Mouse (Mus musculus) limb, embryonic 14.5 days (tissue): ENCODE measurements at regions not wholly inside any gene's neighbourhood (a gene's known extent, or its start where the extent isn't known, plus 50 kb on each side); places are given as distances from the start of the nearest gene placed in this dataset.

ENCODE experiments used
- ATAC-seq: fragments of 200-750 bp; cut with Nextera tagmentation; 2 replicates; pipeline ENCODE4 v1.8.0; 2017; ENCODE audit warnings: low read depth, moderate number of reproducible peaks, moderate TSS enrichment; ENCODE audit not compliant: low FRiP score
- DNase-seq: peaks from one replicate; pipeline ENCODE4 v3.0.0-alpha.2; 2015; ENCODE audit warnings: low spot score
- H3K27ac ChIP-seq: fragments of 300-500 bp; sonication (generic); replicated peaks from 2 replicates; pipeline ENCODE4 v1.5.1; 2014; ENCODE audit warnings: low read depth, mild to moderate bottlenecking, low read length, moderate library complexity, mixed read lengths
- H3K27me3 ChIP-seq: fragments of 300-500 bp; sonication (generic); 2 replicates; pipeline ENCODE4 v1.6.1; 2014; ENCODE audit warnings: low read length, mixed read lengths; ENCODE audit not compliant: control insufficient read depth, insufficient read depth
- H3K36me3 ChIP-seq: fragments of 300-500 bp; sonication (generic); 2 replicates; pipeline ENCODE4 v1.6.1; 2014; ENCODE audit warnings: mild to moderate bottlenecking, low read length, moderate library complexity, mixed read lengths; ENCODE audit not compliant: control insufficient read depth, insufficient read depth
- H3K4me1 ChIP-seq: fragments of 300-500 bp; sonication (generic); 2 replicates; pipeline ENCODE4 v1.6.1; 2014; ENCODE audit warnings: antibody characterized with exemption, low read length, mixed read lengths; ENCODE audit not compliant: control insufficient read depth, insufficient read depth
- H3K4me2 ChIP-seq: fragments of 300-500 bp; sonication (generic); replicated peaks from 2 replicates; pipeline ENCODE4 v1.6.1; 2014; ENCODE audit warnings: low read depth, mild to moderate bottlenecking, low read length, moderate library complexity; ENCODE audit not compliant: severe bottlenecking
- H3K4me3 ChIP-seq: fragments of 300-500 bp; sonication (generic); replicated peaks from 2 replicates; pipeline ENCODE4 v1.5.1; 2014; ENCODE audit warnings: low read length
- H3K9ac ChIP-seq: fragments of 300-500 bp; sonication (generic); 2 replicates; pipeline ENCODE4 v1.6.1; 2014; ENCODE audit warnings: mild to moderate bottlenecking, low read depth, low read length, moderate library complexity; ENCODE audit not compliant: severe bottlenecking
- H3K9me3 ChIP-seq: fragments of 300-500 bp; sonication (generic); 2 replicates; pipeline ENCODE4 v1.6.1; 2016; ENCODE audit warnings: low read length; ENCODE audit not compliant: control insufficient read depth
- POLR2A ChIP-seq: fragments of 200-500 bp; IDR thresholded peaks from 2 replicates; pipeline ENCODE4 v1.8.0; 2012; ENCODE audit warnings: inconsistent platforms, mild to moderate bottlenecking, moderate library complexity, borderline replicate concordance; ENCODE audit not compliant: insufficient read depth, insufficient read length; ENCODE audit errors: extremely low read depth
- WGBS: fragments of 180-500 bp; shearing (Covaris S2); extraction: QIAGEN DNeasy Blood & Tissue Kit; methylation state at CpG from one replicate; pipeline ENCODE4 v1.1.7; 2014; 5-methylcytosine and 5-hydroxymethylcytosine counted together

- 94% methylated on average over 1 of the region's 1 CpGs for WGBS
- DNase-seq (no peak), ATAC-seq (no peak)
- no peaks in the 10 kb centered on the region for H3K4me1 ChIP-seq
- H3K27me3 ChIP-seq: no peaks in the 10 kb centered on the region
- no peak overlapping the region for H3K9ac ChIP-seq
- H3K9me3 ChIP-seq: peaks cover 6% of the 10 kb centered on the region; the same call in 1 of the 2 replicates
- H3K4me3 ChIP-seq: no peak overlapping the region
- no peaks in the 10 kb centered on the region for H3K36me3 ChIP-seq
- TF ChIP-seq POLR2A: no peak
- no peak overlapping the region for H3K4me2 ChIP-seq
- H3K27ac ChIP-seq: no peak overlapping the region
Observed at GRCm38 (mm10) chr1:88935191-88935590, 135.0 kb upstream of the Sh3bp4 start.

- WGBS: 68% methylated on average over 3 of the region's 3 CpGs
- Histone ChIP-seq H3K4me2 (no peak overlapping the region), H3K27me3 (no peaks in the 10 kb centered on the region), H3K4me3 (no peak overlapping the region), H3K27ac (no peak overlapping the region), H3K9me3 (peaks cover 6% of the 10 kb centered on the region; the same call in 1 of the 2 replicates), H3K9ac (no peak overlapping the region), H3K4me1 (no peaks in the 10 kb centered on the region), H3K36me3 (no peaks in the 10 kb centered on the region)
- ATAC-seq (no peak), DNase-seq (no peak)
- TF ChIP-seq POLR2A: no peak
Observed at GRCm38 (mm10) chr1:88935779-88936178, 134.4 kb upstream of the Sh3bp4 start.

- H3K9me3 ChIP-seq: peaks cover 6% of the 10 kb centered on the region; the same call in 1 of the 2 replicates
- no peak overlapping the region for H3K9ac ChIP-seq
- WGBS: 89% methylated on average over 1 of the region's 1 CpGs
- no peak overlapping the region for H3K4me2 ChIP-seq
- H3K27me3 ChIP-seq: no peaks in the 10 kb centered on the region
- H3K4me1 ChIP-seq: no peaks in the 10 kb centered on the region
- H3K27ac ChIP-seq: no peak overlapping the region
- ATAC-seq (no peak), DNase-seq (no peak)
- TF ChIP-seq POLR2A: no peak
- H3K36me3 ChIP-seq: no peaks in the 10 kb centered on the region
- H3K4me3 ChIP-seq: no peak overlapping the region
Observed at GRCm38 (mm10) chr1:88937327-88937726, 132.9 kb upstream of the Sh3bp4 start.

GRCm38 (mm10) chr1:88938458-88938857 is 131.8 kb upstream of the Sh3bp4 start:
- Histone ChIP-seq H3K27ac (no peak overlapping the region), H3K36me3 (no peaks in the 10 kb centered on the region), H3K9me3 (peaks cover 6% of the 10 kb centered on the region; the same call in 1 of the 2 replicates), H3K4me1 (no peaks in the 10 kb centered on the region), H3K9ac (no peak overlapping the region), H3K4me3 (no peak overlapping the region), H3K27me3 (no peaks in the 10 kb centered on the region), H3K4me2 (no peak overlapping the region)
- WGBS: 54% methylated on average over 7 of the region's 7 CpGs
- no peak for ATAC-seq
- DNase-seq: no peak
- TF ChIP-seq POLR2A: no peak

GRCm38 (mm10) chr1:88943039-88943438 is 127.2 kb upstream of the Sh3bp4 start:
- DNase-seq (no peak), ATAC-seq (no peak)
- H3K4me2 ChIP-seq: no peak overlapping the region
- H3K9me3 ChIP-seq: no peaks in the 10 kb centered on the region
- no peaks in the 10 kb centered on the region for H3K36me3 ChIP-seq
- no peak overlapping the region for H3K27ac ChIP-seq
- H3K4me3 ChIP-seq: no peak overlapping the region
- H3K27me3 ChIP-seq: no peaks in the 10 kb centered on the region
- no peak for TF ChIP-seq POLR2A
- WGBS: 39% methylated on average over 8 of the region's 8 CpGs
- no peaks in the 10 kb centered on the region for H3K4me1 ChIP-seq
- H3K9ac ChIP-seq: no peak overlapping the region

- H3K27ac ChIP-seq: no peak overlapping the region
- H3K9ac ChIP-seq: no peak overlapping the region
- H3K4me2 ChIP-seq: no peak overlapping the region
- ATAC-seq (no peak), DNase-seq (no peak)
- no peak for TF ChIP-seq POLR2A
- no peaks in the 10 kb centered on the region for H3K4me1 ChIP-seq
- peaks cover 7% of the 10 kb centered on the region; the same call in 1 of the 2 replicates for H3K9me3 ChIP-seq
- no peak overlapping the region for H3K4me3 ChIP-seq
- H3K36me3 ChIP-seq: no peaks in the 10 kb centered on the region
- 90% methylated on average over 10 of the region's 10 CpGs for WGBS
- no peaks in the 10 kb centered on the region for H3K27me3 ChIP-seq
Observed at GRCm38 (mm10) chr1:88945868-88946267, 124.3 kb upstream of the Sh3bp4 start.
